Mouse (Mus musculus) small intestine, adult 2 months (tissue): ENCODE data around the gene Abhd14b. TPM values are rescaled to one million over a fixed set of nuclear protein-coding genes. Genes with fewer than 3 reads are reported as not detected.

Experiments used
- H3K27ac ChIP-seq: fragments of 200-500 bp; 2 replicates; pipeline ENCODE4 v1.5.1; 2012; ENCODE audit warnings: low read depth, low read length, control low read depth, inconsistent platforms; ENCODE audit not compliant: insufficient read depth
- H3K27me3 ChIP-seq: fragments of 200-500 bp; 2 replicates; pipeline ENCODE4 v1.6.1; 2012; ENCODE audit warnings: mild to moderate bottlenecking, moderate library complexity, low read length, inconsistent platforms; ENCODE audit not compliant: control insufficient read depth, insufficient read depth
- H3K36me3 ChIP-seq: fragments of 200-500 bp; 2 replicates; pipeline ENCODE4 v1.6.1; 2012; ENCODE audit warnings: mild to moderate bottlenecking, low read length, control low read depth, inconsistent platforms; ENCODE audit not compliant: control insufficient read depth, insufficient read depth
- H3K4me1 ChIP-seq: fragments of 200-500 bp; 2 replicates; pipeline ENCODE4 v1.6.1; 2012; ENCODE audit warnings: low read length, inconsistent platforms, mixed read lengths; ENCODE audit not compliant: control insufficient read depth, insufficient read depth, insufficient read length
- H3K4me3 ChIP-seq: fragments of 200-500 bp; 2 replicates; pipeline ENCODE4 v1.5.1; 2012; ENCODE audit warnings: low read depth, mild to moderate bottlenecking, control low read depth, inconsistent platforms, low read length, moderate library complexity
- CTCF ChIP-seq: fragments of 200-500 bp; IDR thresholded peaks from 2 replicates; pipeline ENCODE4 v1.5.1; 2012; ENCODE audit warnings: low read depth, mild to moderate bottlenecking, control low read depth, inconsistent platforms, low read length, moderate library complexity, mixed read lengths; ENCODE audit not compliant: insufficient replicate concordance, insufficient read length; ENCODE audit errors: extremely low read depth
- POLR2A ChIP-seq: fragments of 200-500 bp; IDR thresholded peaks from 2 replicates; pipeline ENCODE4 v1.6.1; 2012; ENCODE audit warnings: low read depth, mild to moderate bottlenecking, control low read depth, inconsistent platforms, low read length, moderate library complexity
- WGBS: fragments of 180-500 bp; shearing (Covaris S2); methylation state at CpG from one replicate; pipeline ENCODE4 v1.1.7; 2018; 5-methylcytosine and 5-hydroxymethylcytosine counted together
- polyA plus RNA-seq: library from polyadenylated mRNA; depleted of rRNA; stranded (reverse); fragments of >200 nt; gene quantifications from 2 replicates; pipeline ENCODE4 v1.2.3, GENCODE M21; 2012

Gene Abhd14b
- polyA plus RNA-seq, 1 experiment = 53.1 TPM

DNA sequence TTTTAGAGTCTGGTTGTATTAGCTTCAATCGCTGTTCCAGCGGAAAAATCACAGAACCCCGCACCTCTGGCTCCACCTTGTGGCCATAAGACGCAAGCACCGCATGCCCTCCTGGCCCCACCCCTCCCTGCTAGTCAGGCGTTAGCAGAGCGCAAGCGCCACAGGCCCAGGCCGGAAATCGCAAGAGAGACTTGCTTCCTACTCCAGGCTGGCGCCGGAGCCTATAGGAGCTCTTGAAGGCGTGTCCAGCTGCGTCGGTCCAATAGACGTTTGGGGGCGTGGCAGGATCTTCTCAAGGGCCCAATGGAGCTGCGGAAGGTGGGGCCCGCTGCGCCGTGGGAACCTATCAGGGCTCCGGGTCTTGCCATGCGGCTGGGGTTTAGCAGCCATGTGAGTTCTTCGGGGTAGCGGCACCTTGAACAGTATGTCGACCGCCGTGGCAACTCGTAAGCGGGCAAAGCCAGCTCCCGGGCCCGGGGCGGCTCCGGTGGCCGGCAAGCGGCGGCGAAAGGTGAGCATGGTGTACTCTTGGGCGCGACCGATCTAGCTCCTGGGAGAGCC, 29.7 kb downstream of the Abhd14b start, which contains the start of gene Parp3:
Parp3 (minus strand) TSS at position 26 of the 561 bp plus-strand sequence.
- TF ChIP-seq POLR2A (no peak), CTCF (peak; percentile 97)
- Histone ChIP-seq H3K36me3 (peaks cover 7% of the 10 kb centered on the region), H3K4me1 (peaks cover 24% of the 10 kb centered on the region), H3K27me3 (no peaks in the 10 kb centered on the region), H3K27ac (peak within 1 kb of the TSS; percentile 73), H3K4me3 (peak within 1 kb of the TSS; percentile 72)
- under 1% methylated on average over 41 of the region's 41 CpGs for WGBS

- H3K27ac ChIP-seq = no peak overlapping the region
- WGBS = under 1% methylated on average over 16 of the region's 16 CpGs
- peaks cover 24% of the 10 kb centered on the region for H3K4me1 ChIP-seq
- H3K4me3 ChIP-seq = peak overlapping the region; percentile 72
- no peak for TF ChIP-seq CTCF
- TF ChIP-seq POLR2A = no peak
- no peaks in the 10 kb centered on the region for H3K27me3 ChIP-seq
- peaks cover 8% of the 10 kb centered on the region for H3K36me3 ChIP-seq
Observed at GRCm38 (mm10) chr9:106477649-106478048, 30.4 kb downstream of the Abhd14b start.

- TF ChIP-seq POLR2A (no peak), CTCF (no peak)
- H3K4me3 ChIP-seq = peak overlapping the region; percentile 72; the same call in 1 of the 2 replicates
- 62% methylated on average over 9 of the region's 9 CpGs for WGBS
Observed at GRCm38 (mm10) chr9:106478101-106478500, 30.8 kb downstream of the Abhd14b start.

GRCm38 (mm10) chr9:106480541-106480940, 33.3 kb downstream of the Abhd14b start:
- TF ChIP-seq CTCF (no peak), POLR2A (no peak)
- H3K36me3 ChIP-seq = peaks cover 31% of the 10 kb centered on the region
- H3K27me3 ChIP-seq = no peaks in the 10 kb centered on the region
- H3K4me3 ChIP-seq = no peak overlapping the region
- WGBS = 94% methylated on average over 7 of the region's 7 CpGs
- peaks cover 14% of the 10 kb centered on the region for H3K4me1 ChIP-seq
- no peak overlapping the region for H3K27ac ChIP-seq

More at GRCm38 (mm10) chr9:106478101-106478500, 30.8 kb downstream of the Abhd14b start:
- peaks cover 24% of the 10 kb centered on the region for H3K4me1 ChIP-seq
- H3K27me3 ChIP-seq = no peaks in the 10 kb centered on the region
- no peak overlapping the region for H3K27ac ChIP-seq
- peaks cover 12% of the 10 kb centered on the region for H3K36me3 ChIP-seq

GRCm38 (mm10) chr9:106481075-106481474, 33.8 kb downstream of the Abhd14b start:
- TF ChIP-seq CTCF (no peak), POLR2A (no peak)
- H3K4me1 ChIP-seq = peaks cover 11% of the 10 kb centered on the region; the same call in 1 of the 2 replicates
- 76% methylated on average over 15 of the region's 15 CpGs for WGBS
- H3K27me3 ChIP-seq = no peaks in the 10 kb centered on the region
- H3K36me3 ChIP-seq = peaks cover 35% of the 10 kb centered on the region
- no peak overlapping the region for H3K27ac ChIP-seq
- no peak overlapping the region for H3K4me3 ChIP-seq

- Histone ChIP-seq H3K36me3 (peaks cover 38% of the 10 kb centered on the region), H3K27me3 (no peaks in the 10 kb centered on the region), H3K4me3 (no peak overlapping the region), H3K4me1 (peaks cover 5% of the 10 kb centered on the region; the same call in 1 of the 2 replicates), H3K27ac (no peak overlapping the region)
- 94% methylated on average over 13 of the region's 13 CpGs for WGBS
- TF ChIP-seq POLR2A (no peak), CTCF (no peak)
Observed at GRCm38 (mm10) chr9:106481676-106482075, 34.4 kb downstream of the Abhd14b start.

- Histone ChIP-seq H3K27me3 (no peaks in the 10 kb centered on the region), H3K36me3 (peaks cover 38% of the 10 kb centered on the region), H3K4me1 (peaks cover 5% of the 10 kb centered on the region; the same call in 1 of the 2 replicates), H3K4me3 (no peak overlapping the region), H3K27ac (no peak overlapping the region)
- TF ChIP-seq POLR2A = no peak
- TF ChIP-seq CTCF = no peak
- 88% methylated on average over 17 of the region's 17 CpGs for WGBS
Observed at GRCm38 (mm10) chr9:106482578-106483115, 35.4 kb downstream of the Abhd14b start.
